Mouse (Mus musculus) heart, embryonic 16.5 days (tissue): ENCODE results near the gene Hsd17b1. TPM values are rescaled to one million over a fixed set of nuclear protein-coding genes. Genes with fewer than 3 reads are reported as not detected.
"Not testable (repeated sequence)": the region's sequence is repeated elsewhere in the genome, so short reads cannot be mapped to it uniquely, and the experiment has no call there.

ENCODE experiments used
- ATAC-seq: fragments of 200-750 bp; cut with Nextera tagmentation; replicated peaks from 2 replicates; pipeline ENCODE4 v1.8.0; 2017; ENCODE audit warnings: moderate number of reproducible peaks; ENCODE audit not compliant: insufficient read depth, low FRiP score; ENCODE audit errors: extremely low read depth
- H3K27ac ChIP-seq: fragments of 300-500 bp; sonication (generic); 2 replicates; pipeline ENCODE4 v1.5.1; 2014; ENCODE audit warnings: mild to moderate bottlenecking, low read length, control low read depth, moderate library complexity
- H3K27me3 ChIP-seq: fragments of 300-500 bp; sonication (generic); 2 replicates; pipeline ENCODE4 v1.6.1; 2014; ENCODE audit warnings: low read length, mixed read lengths; ENCODE audit not compliant: control insufficient read depth, insufficient read depth
- H3K36me3 ChIP-seq: fragments of 300-500 bp; sonication (generic); 2 replicates; pipeline ENCODE4 v1.6.1; 2014; ENCODE audit not compliant: control insufficient read depth, insufficient read depth
- H3K4me1 ChIP-seq: fragments of 300-500 bp; sonication (generic); 2 replicates; pipeline ENCODE4 v1.6.1; 2014; ENCODE audit warnings: low read length, mixed read lengths; ENCODE audit not compliant: control insufficient read depth, insufficient read depth
- H3K4me2 ChIP-seq: fragments of 300-500 bp; sonication (generic); 2 replicates; pipeline ENCODE4 v1.6.1; 2014; ENCODE audit warnings: low read depth, mild to moderate bottlenecking, control low read depth, low read length
- H3K4me3 ChIP-seq: fragments of 300-500 bp; sonication (generic); 2 replicates; pipeline ENCODE4 v1.5.1; 2014; ENCODE audit warnings: mild to moderate bottlenecking, control low read depth, low read length
- H3K9ac ChIP-seq: fragments of 300-500 bp; sonication (generic); 2 replicates; pipeline ENCODE4 v1.6.1; 2014; ENCODE audit warnings: low read length, control low read depth
- H3K9me3 ChIP-seq: fragments of 300-500 bp; sonication (generic); replicated peaks from 2 replicates; pipeline ENCODE4 v1.6.1; 2016; ENCODE audit warnings: low read length; ENCODE audit not compliant: control insufficient read depth
- WGBS: fragments of 180-500 bp; shearing (Covaris S2); extraction: QIAGEN DNeasy Blood & Tissue Kit; methylation state at CpG from one replicate; pipeline ENCODE4 v1.1.7; 2014; 5-methylcytosine and 5-hydroxymethylcytosine counted together
- microRNA-seq: library from miRNA; unstranded; fragments of <30 nt; microRNA quantifications from one replicate; pipeline ENCODE4, GENCODE M21; 2017
- polyA plus RNA-seq: library from polyadenylated mRNA; unstranded; fragments of >200 nt; fragmentation: Nextera tagmentation; extraction: Ambion mirVana; gene quantifications from 2 replicates; pipeline ENCODE4 v1.2.1, GENCODE M21; 2015

Hsd17b1 gene
- polyA plus RNA-seq, 1 experiment from 2014 or later: 0.28 TPM

DNA sequence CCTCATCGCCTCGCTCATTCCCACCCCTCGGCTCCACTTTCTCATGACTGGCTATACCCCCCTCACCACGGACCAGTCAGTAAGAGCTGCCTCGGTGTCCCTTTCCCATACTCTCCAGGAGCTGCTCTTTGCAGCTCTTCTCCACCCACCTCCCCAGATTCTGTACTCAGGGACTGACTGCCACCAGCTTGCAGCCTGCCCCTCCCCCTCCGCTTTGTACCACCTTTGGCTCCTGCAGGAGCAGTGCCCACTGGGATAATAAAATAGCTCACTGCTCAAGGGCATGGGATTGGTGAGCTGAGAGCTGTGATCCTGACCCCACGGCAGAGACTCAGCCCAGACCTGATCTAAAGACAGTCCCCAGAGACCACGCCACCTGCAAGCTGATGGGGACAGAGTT is 46.3 kb downstream of the Hsd17b1 start:
- Histone ChIP-seq H3K36me3 (peaks cover 25% of the 10 kb centered on the region), H3K4me1 (peaks cover 13% of the 10 kb centered on the region)
- not testable (repeated sequence) for H3K9me3 ChIP-seq

DNA sequence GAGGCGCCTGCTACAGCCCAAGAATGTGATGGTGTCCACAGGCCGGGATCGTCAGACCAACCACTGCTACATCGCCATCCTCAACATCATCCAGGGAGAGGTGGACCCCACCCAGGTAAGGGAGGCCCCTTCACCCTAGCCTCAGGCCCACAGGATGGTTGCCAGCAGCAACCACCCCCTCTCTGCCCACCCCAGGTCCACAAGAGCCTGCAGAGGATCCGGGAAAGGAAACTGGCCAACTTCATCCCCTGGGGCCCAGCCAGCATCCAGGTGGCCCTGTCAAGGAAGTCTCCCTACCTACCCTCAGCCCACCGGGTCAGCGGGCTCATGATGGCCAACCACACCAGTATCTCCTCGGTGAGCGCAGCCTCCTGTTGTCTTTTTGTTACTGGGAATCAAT is 46.8 kb downstream of the Hsd17b1 start:
- Histone ChIP-seq H3K36me3 (peaks cover 25% of the 10 kb centered on the region), H3K4me1 (peaks cover 14% of the 10 kb centered on the region)
- H3K27me3 ChIP-seq, H3K4me3 ChIP-seq, H3K4me2 ChIP-seq, ATAC-seq, H3K9me3 ChIP-seq, H3K27ac ChIP-seq, H3K9ac ChIP-seq: not testable (repeated sequence)
- 99% methylated on average over 7 of the region's 9 CpGs for WGBS

More for the DNA sequence above, 46.3 kb downstream of the Hsd17b1 start:
- H3K4me2 ChIP-seq, H3K4me3 ChIP-seq, H3K27me3 ChIP-seq, H3K9ac ChIP-seq, ATAC-seq, H3K27ac ChIP-seq: not testable (repeated sequence)
- WGBS: 91% methylated on average over 8 of the region's 8 CpGs

- WGBS: 92% methylated on average over 1 of the region's 1 CpGs
- peaks cover 2% of the 10 kb centered on the region; the same call in 1 of the 2 replicates for H3K9me3 ChIP-seq
- H3K4me3 ChIP-seq: no peak overlapping the region
- H3K27me3 ChIP-seq: no peaks in the 10 kb centered on the region
- no peak for ATAC-seq
- H3K36me3 ChIP-seq: peaks cover 25% of the 10 kb centered on the region
- no peak overlapping the region for H3K9ac ChIP-seq
- peaks cover 13% of the 10 kb centered on the region for H3K4me1 ChIP-seq
- H3K4me2 ChIP-seq: no peak overlapping the region
- no peak overlapping the region for H3K27ac ChIP-seq
Measured at GRCm38 (mm10) chr11:101127075-101127474, 48.9 kb downstream of the Hsd17b1 start.

GRCm38 (mm10) chr11:101128996-101129577 is 50.9 kb downstream of the Hsd17b1 start:
- Histone ChIP-seq H3K27ac (no peak overlapping the region), H3K4me1 (peaks cover 15% of the 10 kb centered on the region), H3K9ac (no peak overlapping the region), H3K4me3 (no peak overlapping the region), H3K4me2 (no peak overlapping the region), H3K36me3 (peaks cover 13% of the 10 kb centered on the region), H3K27me3 (no peaks in the 10 kb centered on the region), H3K9me3 (peaks cover 2% of the 10 kb centered on the region; the same call in 1 of the 2 replicates)
- ATAC-seq: no peak
- WGBS: 84% methylated on average over 11 of the region's 11 CpGs

Small RNA genes lying within 50 kb of the gene (microRNA-seq; reads per million reads assigned to microRNA genes)
- 0.79 reads per million for gene Mir6928

Other genes with a start within 250 kb of the Hsd17b1 start
- 31.3 and 36.5 TPM in 2 replicates for gene Stat5b, start 227.7 kb upstream of the Hsd17b1 start, polyA plus RNA-seq
- 10.1 and 15.1 TPM in 2 replicates for gene Stat5a, start 219.1 kb upstream of the Hsd17b1 start, polyA plus RNA-seq
- 60.4 and 64.9 TPM in 2 replicates for gene Stat3, start 138.9 kb upstream of the Hsd17b1 start, polyA plus RNA-seq
- 428 and 460 TPM in 2 replicates for gene Cavin1, start 107.5 kb upstream of the Hsd17b1 start, polyA plus RNA-seq
- gene Atp6v0a1, start 69.0 kb upstream of the Hsd17b1 start, polyA plus RNA-seq: 50.7 and 53.6 TPM in 2 replicates
- gene Naglu, start 8.4 kb upstream of the Hsd17b1 start, polyA plus RNA-seq: 11.5 and 13.1 TPM in 2 replicates
- gene Coasy, start 4.2 kb downstream of the Hsd17b1 start, polyA plus RNA-seq: 29.9 and 30.0 TPM in 2 replicates
- gene Mlx, start 8.9 kb downstream of the Hsd17b1 start, polyA plus RNA-seq: 38.6 and 41.7 TPM in 2 replicates
- 22.6 and 25.7 TPM in 2 replicates for gene Psmc3ip, start 17.0 kb downstream of the Hsd17b1 start, polyA plus RNA-seq
- 14.5 and 14.9 TPM in 2 replicates for gene Retreg3, start 41.5 kb downstream of the Hsd17b1 start, polyA plus RNA-seq
- 70.9 and 72.6 TPM in 2 replicates for gene Tubg1, start 41.5 kb downstream of the Hsd17b1 start, polyA plus RNA-seq
- 3.0 and 3.3 TPM in 2 replicates for gene Tubg2, start 77.5 kb downstream of the Hsd17b1 start, polyA plus RNA-seq
- gene Cntnap1, start 92.1 kb downstream of the Hsd17b1 start, polyA plus RNA-seq: 0.89 and 1.0 TPM in 2 replicates
- 8.7 and 11.5 TPM in 2 replicates for gene Plekhh3, start 92.9 kb downstream of the Hsd17b1 start, polyA plus RNA-seq
- gene Ccr10, start 97.0 kb downstream of the Hsd17b1 start, polyA plus RNA-seq: 0.16 and 0.60 TPM in 2 replicates
- 14.7 and 17.1 TPM in 2 replicates for gene Ezh1, start 148.1 kb downstream of the Hsd17b1 start, polyA plus RNA-seq
- gene Ramp2, start 167.6 kb downstream of the Hsd17b1 start, polyA plus RNA-seq: 203 and 204 TPM in 2 replicates
- 105 and 107 TPM in 2 replicates for gene Vps25, start 175.3 kb downstream of the Hsd17b1 start, polyA plus RNA-seq
- gene Wnk4, start 182.2 kb downstream of the Hsd17b1 start, polyA plus RNA-seq: 6.8 and 7.3 TPM in 2 replicates
- gene Cntd1, start 200.6 kb downstream of the Hsd17b1 start, polyA plus RNA-seq: 0.87 and 0.91 TPM in 2 replicates
- gene Coa3, start 200.7 kb downstream of the Hsd17b1 start, polyA plus RNA-seq: 166 and 175 TPM in 2 replicates
- 135 TPM in 2 replicates for gene Becn1, start 223.9 kb downstream of the Hsd17b1 start, polyA plus RNA-seq
- 94.1 and 103 TPM in 2 replicates for gene Psme3, start 237.8 kb downstream of the Hsd17b1 start, polyA plus RNA-seq
- 0.89 and 0.92 TPM in 2 replicates for gene Aoc2, start 246.7 kb downstream of the Hsd17b1 start, polyA plus RNA-seq